Mouse (Mus musculus) gastrocnemius, adult 2 months (tissue): Measurements from ENCODE around the gene Plpp3. TPM values are rescaled to one million over a fixed set of nuclear protein-coding genes. Genes with fewer than 3 reads are reported as not detected.

Experiments
- DNase-seq: peaks from one replicate; pipeline ENCODE4 v3.0.0; 2022
- H3K27ac ChIP-seq: fragments of 200-600 bp; 2 replicates; pipeline ENCODE4 v1.8.1; 2022; ENCODE audit warnings: mild to moderate bottlenecking
- H3K4me3 ChIP-seq: fragments of 200-600 bp; 2 replicates; pipeline ENCODE4 v1.8.1; 2022; ENCODE audit warnings: mild to moderate bottlenecking, moderate library complexity
- CTCF ChIP-seq: fragments of 200-600 bp; IDR thresholded peaks from 2 replicates; pipeline ENCODE4 v1.8.1; 2022; ENCODE audit warnings: antibody characterized with exemption, mild to moderate bottlenecking, moderate library complexity
- intact Hi-C: fragments of 180-260 bp; cut with DNase I; formaldehyde crosslinking; loops from one replicate; pipeline ENCODE4 v1.15.1; 2025
- total RNA-seq, 2 experiments: library from RNA; stranded (reverse); gene quantifications; 2 replicates each; pipeline ENCODE4 v1.2.3; 2021

The Plpp3 gene
- total RNA-seq, 2 experiments from 2014 or later, result 45.8 to 69.1 TPM

- TF ChIP-seq CTCF, result no peak
- DNase-seq, result peak; percentile 62
- H3K27ac ChIP-seq, result peak overlapping the region; percentile 63
- intact Hi-C loops, result no loop called here
- H3K4me3 ChIP-seq, result no peak overlapping the region
Observed at GRCm38 (mm10) chr4:105214438-105214837, 57.3 kb downstream of the Plpp3 start.

- TF ChIP-seq CTCF, result no peak
- no peak for DNase-seq
- intact Hi-C loops, result loop anchor here (2.0 kb wide), 1 partner anchor 291 kb away; no protein-coding TSS in a partner anchor
- H3K4me3 ChIP-seq, result peak overlapping the region; percentile 34
- H3K27ac ChIP-seq, result peak overlapping the region; percentile 63
Observed at GRCm38 (mm10) chr4:105215726-105216410, 58.7 kb downstream of the Plpp3 start.

GRCm38 (mm10) chr4:105218202-105218601 lies 61.1 kb downstream of the Plpp3 start:
- peak overlapping the region; percentile 64 for H3K27ac ChIP-seq
- DNase-seq, result no peak
- H3K4me3 ChIP-seq, result no peak overlapping the region
- no peak for TF ChIP-seq CTCF
- intact Hi-C loops, result no loop called here

- H3K27ac ChIP-seq, result peak overlapping the region; percentile 64
Observed at GRCm38 (mm10) chr4:105219316-105219715, 62.2 kb downstream of the Plpp3 start.

GRCm38 (mm10) chr4:105220849-105221248 lies 63.7 kb downstream of the Plpp3 start:
- intact Hi-C loops, result loop anchor here (10.0 kb wide), 2 partner anchors 56 to 94 kb away; no protein-coding TSS in a partner anchor
- DNase-seq, result peak; percentile 59
- H3K4me3 ChIP-seq, result no peak overlapping the region
- no peak for TF ChIP-seq CTCF
- peak overlapping the region; percentile 69 for H3K27ac ChIP-seq

More at GRCm38 (mm10) chr4:105219316-105219715, 62.2 kb downstream of the Plpp3 start:
- intact Hi-C loops, result no loop called here
- no peak for TF ChIP-seq CTCF
- H3K4me3 ChIP-seq, result no peak overlapping the region
- no peak for DNase-seq

GRCm38 (mm10) chr4:105221256-105221840 lies 64.2 kb downstream of the Plpp3 start:
- intact Hi-C loops, result loop anchor here (10.0 kb wide), 2 partner anchors 57 to 93 kb away; no protein-coding TSS in a partner anchor
- DNase-seq, result no peak
- Histone ChIP-seq H3K4me3 (no peak overlapping the region), H3K27ac (peak overlapping the region; percentile 69)
- no peak for TF ChIP-seq CTCF

GRCm38 (mm10) chr4:105223101-105223924 lies 66.2 kb downstream of the Plpp3 start:
- no peak for TF ChIP-seq CTCF
- DNase-seq, result no peak
- intact Hi-C loops, result loop anchor here (10.0 kb wide), 2 partner anchors 59 to 91 kb away; no protein-coding TSS in a partner anchor
- Histone ChIP-seq H3K4me3 (no peak overlapping the region; the same call in 1 of the 2 replicates), H3K27ac (peak overlapping the region; percentile 81)

GRCm38 (mm10) chr4:105223925-105224300 lies 66.8 kb downstream of the Plpp3 start:
- no peak for TF ChIP-seq CTCF
- Histone ChIP-seq H3K27ac (peak overlapping the region; percentile 81), H3K4me3 (no peak overlapping the region)
- intact Hi-C loops, result loop anchor here (10.0 kb wide), 2 partner anchors 59 to 91 kb away; no protein-coding TSS in a partner anchor
- no peak for DNase-seq

GRCm38 (mm10) chr4:105225512-105225911 lies 68.4 kb downstream of the Plpp3 start:
- intact Hi-C loops, result loop anchor here (5.0 to 10.0 kb wide), 3 partner anchors 37 to 89 kb away; no protein-coding TSS in a partner anchor
- DNase-seq, result peak; percentile 90
- peak overlapping the region; percentile 81 for H3K27ac ChIP-seq
- peak overlapping the region; percentile 6; the same call in 1 of the 2 replicates for H3K4me3 ChIP-seq
- TF ChIP-seq CTCF, result no peak

- Histone ChIP-seq H3K27ac (peak overlapping the region; percentile 81), H3K4me3 (no peak overlapping the region)
- intact Hi-C loops, result loop anchor here (5.0 to 10.0 kb wide), 3 partner anchors 36 to 88 kb away; no protein-coding TSS in a partner anchor
- no peak for TF ChIP-seq CTCF
- peak; percentile 55 for DNase-seq
Observed at GRCm38 (mm10) chr4:105226351-105226750, 69.2 kb downstream of the Plpp3 start.

- peak; percentile 11 for DNase-seq
- no peak overlapping the region for H3K4me3 ChIP-seq
- no peak for TF ChIP-seq CTCF
- intact Hi-C loops, result no loop called here
- no peak overlapping the region for H3K27ac ChIP-seq
Observed at GRCm38 (mm10) chr4:105230127-105230526, 73.0 kb downstream of the Plpp3 start.

- Histone ChIP-seq H3K4me3 (no peak overlapping the region), H3K27ac (no peak overlapping the region)
- no peak for TF ChIP-seq CTCF
- DNase-seq, result no peak
- intact Hi-C loops, result no loop called here
Observed at GRCm38 (mm10) chr4:105240233-105240632, 83.1 kb downstream of the Plpp3 start.
